Mouse (Mus musculus): ENCODE measurements around the gene Arntl2.

- TF ChIP-seq CTCF (IDR thresholded peaks at IDR 0.05; ENCODE audit: low read depth) (no peak), EP300 (IDR thresholded peaks at IDR 0.05; ENCODE audit: low read depth) (no peak)
These were observed 510 bp upstream of the Arntl2 start for GRCm38 (mm10) chr6:146795166-146795923.
